Mouse (Mus musculus) midbrain, embryonic 12.5 days (tissue): ENCODE results near the gene Gnb1l. TPM values are rescaled to one million over a fixed set of nuclear protein-coding genes. Genes with fewer than 3 reads are reported as not detected.
A peak's percentile ranks its signal among the peaks of the same experiment; 100 is the strongest.

ENCODE experiments used
- ATAC-seq: fragments of 200-750 bp; cut with Nextera tagmentation; 2 replicates; pipeline ENCODE4 v1.8.0; 2017; ENCODE audit warnings: low read depth, moderate TSS enrichment, moderate library complexity; ENCODE audit not compliant: low FRiP score
- H3K27ac ChIP-seq: fragments of 300-500 bp; sonication (generic); replicated peaks from 2 replicates; pipeline ENCODE4 v1.5.1; 2016; ENCODE audit warnings: mild to moderate bottlenecking
- H3K27me3 ChIP-seq: fragments of 300-500 bp; sonication (generic); 2 replicates; pipeline ENCODE4 v1.6.1; 2016; ENCODE audit warnings: mild to moderate bottlenecking
- H3K36me3 ChIP-seq: fragments of 300-500 bp; sonication (generic); 2 replicates; pipeline ENCODE4 v1.6.1; 2016
- H3K4me1 ChIP-seq: fragments of 300-500 bp; sonication (generic); 2 replicates; pipeline ENCODE4 v1.6.1; 2016
- H3K4me2 ChIP-seq: fragments of 300-500 bp; sonication (generic); replicated peaks from 2 replicates; pipeline ENCODE4 v1.6.1; 2016; ENCODE audit warnings: mild to moderate bottlenecking, moderate library complexity
- H3K4me3 ChIP-seq: fragments of 300-500 bp; sonication (generic); 2 replicates; pipeline ENCODE4 v1.5.1; 2016; ENCODE audit warnings: mild to moderate bottlenecking
- H3K9ac ChIP-seq: fragments of 300-500 bp; sonication (generic); replicated peaks from 2 replicates; pipeline ENCODE4 v1.6.1; 2016; ENCODE audit warnings: mild to moderate bottlenecking, moderate library complexity
- H3K9me3 ChIP-seq: fragments of 300-500 bp; sonication (generic); 2 replicates; pipeline ENCODE4 v1.6.1; 2016; ENCODE audit warnings: mild to moderate bottlenecking
- WGBS: fragments of 180-500 bp; shearing (Covaris S2); methylation state at CpG from one replicate; pipeline ENCODE4 v1.1.7; 2016; 5-methylcytosine and 5-hydroxymethylcytosine counted together
- polyA plus RNA-seq: library from polyadenylated mRNA; unstranded; fragments of >200 nt; fragmentation: Nextera tagmentation; extraction: Ambion mirVana; gene quantifications from 2 replicates; pipeline ENCODE4 v1.2.1, GENCODE M21; 2016

The Gnb1l gene
- polyA plus RNA-seq, 1 experiment from 2014 or later = 11.0 TPM

DNA sequence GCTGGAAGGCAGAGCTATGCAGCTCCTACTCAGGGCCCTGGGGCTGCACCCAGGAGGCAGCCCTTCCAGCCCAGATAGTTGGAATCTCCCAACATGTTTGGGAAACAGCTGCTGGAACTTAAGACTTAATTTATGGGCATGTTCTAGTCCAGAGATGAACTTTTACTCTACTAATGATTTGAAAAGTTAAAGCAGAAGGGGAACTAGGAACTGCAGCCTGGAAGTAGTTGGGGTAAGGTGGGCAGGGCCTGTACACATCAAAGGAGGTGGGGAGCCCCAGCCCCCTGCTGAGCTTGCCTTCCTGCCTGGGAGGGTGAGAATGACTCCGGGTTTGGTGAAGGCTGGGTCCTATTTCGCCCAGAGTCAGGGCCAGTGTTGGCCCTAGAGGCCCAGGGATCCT, 56.2 kb downstream of the Gnb1l start:
- H3K4me1 ChIP-seq = no peaks in the 10 kb centered on the region
- no peaks in the 10 kb centered on the region for H3K36me3 ChIP-seq
- H3K4me2 ChIP-seq = no peak overlapping the region
- 73% methylated on average over 2 of the region's 2 CpGs for WGBS
- H3K27me3 ChIP-seq = no peaks in the 10 kb centered on the region
- no peak overlapping the region for H3K9ac ChIP-seq
- no peak overlapping the region for H3K4me3 ChIP-seq
- ATAC-seq = no peak
- no peaks in the 10 kb centered on the region for H3K9me3 ChIP-seq
- no peak overlapping the region for H3K27ac ChIP-seq

DNA sequence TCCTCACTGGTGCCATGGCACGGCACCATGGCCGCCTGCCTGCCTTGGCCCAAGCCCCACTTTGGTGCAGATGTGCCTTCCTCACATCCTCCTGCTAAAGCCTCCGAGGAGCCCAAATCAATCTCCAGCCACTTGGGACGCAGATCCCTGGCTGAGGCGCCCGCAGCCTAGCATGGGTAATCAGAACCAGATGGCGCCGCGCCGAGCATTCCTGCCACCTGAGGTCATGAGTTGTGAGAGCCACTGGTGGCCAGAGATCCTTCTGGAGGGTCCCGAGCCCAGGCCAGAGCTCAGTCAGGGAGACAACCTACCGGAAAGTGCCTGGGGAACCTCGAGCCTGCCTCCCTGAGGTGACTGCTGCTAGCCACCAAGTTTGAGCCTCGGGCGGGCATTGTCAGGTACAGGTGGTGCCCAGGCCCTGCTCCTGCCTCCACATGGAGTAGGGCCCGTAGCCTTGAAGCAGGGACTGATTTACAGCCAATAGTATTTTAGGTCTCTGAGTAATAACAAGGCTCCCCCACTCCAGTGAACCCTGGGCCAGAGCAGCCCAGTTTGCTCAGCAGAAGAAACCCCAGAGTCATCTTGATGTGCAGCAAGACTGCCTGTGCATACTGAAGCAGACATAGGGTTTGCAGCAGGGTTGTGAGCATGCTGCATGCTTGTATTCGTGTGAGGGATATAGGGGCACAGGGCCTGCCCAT, 56.9 kb downstream of the Gnb1l start:
- Histone ChIP-seq H3K27me3 (no peaks in the 10 kb centered on the region), H3K4me1 (no peaks in the 10 kb centered on the region), H3K36me3 (no peaks in the 10 kb centered on the region), H3K27ac (no peak overlapping the region), H3K9ac (no peak overlapping the region), H3K4me2 (no peak overlapping the region), H3K9me3 (no peaks in the 10 kb centered on the region), H3K4me3 (no peak overlapping the region)
- WGBS = 79% methylated on average over 17 of the region's 17 CpGs
- no peak for ATAC-seq

DNA sequence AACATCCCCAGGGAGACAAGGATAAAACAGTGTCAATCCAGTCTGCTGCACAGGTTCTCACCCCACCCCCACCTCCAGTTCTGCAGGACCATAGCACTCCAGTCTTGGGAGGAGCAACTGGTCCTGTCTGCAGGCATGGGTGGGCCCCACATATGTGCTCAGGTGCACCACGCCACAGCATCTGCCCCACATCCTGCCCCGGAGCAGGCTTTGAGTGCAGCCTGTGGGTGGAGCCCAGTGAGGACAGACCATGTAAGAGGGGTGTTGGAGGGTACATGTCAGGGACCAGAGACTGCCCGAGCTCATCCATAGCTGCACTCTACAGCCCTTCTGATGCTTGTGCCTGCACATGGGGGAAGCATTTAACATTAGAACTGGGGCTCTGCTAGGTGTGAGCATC, 57.9 kb downstream of the Gnb1l start:
- no peaks in the 10 kb centered on the region for H3K9me3 ChIP-seq
- WGBS = 87% methylated on average over 3 of the region's 3 CpGs
- no peaks in the 10 kb centered on the region for H3K4me1 ChIP-seq
- H3K36me3 ChIP-seq = no peaks in the 10 kb centered on the region
- no peak overlapping the region for H3K9ac ChIP-seq
- no peaks in the 10 kb centered on the region for H3K27me3 ChIP-seq
- ATAC-seq = no peak
- H3K27ac ChIP-seq = no peak overlapping the region
- H3K4me2 ChIP-seq = no peak overlapping the region
- no peak overlapping the region for H3K4me3 ChIP-seq

DNA sequence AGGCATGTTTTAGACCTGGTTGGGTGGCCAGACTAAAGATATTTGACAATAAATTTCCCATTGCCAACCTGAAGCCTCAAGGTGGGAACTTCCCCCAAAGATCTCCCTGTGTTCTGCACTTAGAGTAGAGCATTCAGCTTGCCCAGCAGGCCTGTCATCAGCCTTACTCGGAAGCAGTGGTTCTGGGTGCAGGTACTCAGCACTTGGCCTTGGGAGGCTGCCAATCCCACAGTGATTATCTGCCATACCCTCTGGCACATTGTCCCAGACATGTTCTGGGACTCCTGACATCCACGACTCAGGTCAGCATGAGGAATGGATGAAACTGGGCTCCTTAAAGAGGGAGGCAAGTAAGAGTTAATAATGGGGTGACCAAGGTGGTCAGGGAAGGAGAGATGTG, 66.0 kb downstream of the Gnb1l start:
- H3K36me3 ChIP-seq = no peaks in the 10 kb centered on the region
- no peaks in the 10 kb centered on the region for H3K4me1 ChIP-seq
- no peaks in the 10 kb centered on the region for H3K9me3 ChIP-seq
- no peak for ATAC-seq
- no peak overlapping the region for H3K9ac ChIP-seq
- no peak overlapping the region for H3K4me3 ChIP-seq
- H3K27ac ChIP-seq = no peak overlapping the region
- no peak overlapping the region for H3K4me2 ChIP-seq
- no peaks in the 10 kb centered on the region for H3K27me3 ChIP-seq
- WGBS = 90% methylated on average over 2 of the region's 2 CpGs

DNA sequence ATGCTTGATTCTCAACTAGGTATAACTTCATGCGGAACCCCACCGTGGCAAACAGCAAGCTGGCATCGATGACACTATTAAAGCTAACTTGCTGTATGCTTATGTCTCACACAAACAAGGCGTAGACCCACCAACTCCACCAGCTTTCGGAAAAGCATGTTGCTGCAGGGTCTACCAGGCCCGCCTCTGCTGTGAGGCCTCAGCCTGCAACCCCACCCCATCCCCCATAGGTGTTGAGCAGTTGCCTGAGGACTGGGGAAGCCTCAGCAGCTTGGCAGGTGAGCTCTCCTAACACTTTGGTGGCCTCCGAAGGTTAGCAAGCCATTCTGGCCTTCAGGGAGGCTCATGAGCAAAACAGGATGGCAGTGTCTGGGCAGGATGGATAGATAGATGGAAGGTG, 70.1 kb downstream of the Gnb1l start:
- Histone ChIP-seq H3K27ac (no peak overlapping the region), H3K9me3 (no peaks in the 10 kb centered on the region), H3K4me3 (no peak overlapping the region), H3K27me3 (no peaks in the 10 kb centered on the region), H3K4me1 (no peaks in the 10 kb centered on the region), H3K9ac (no peak overlapping the region), H3K4me2 (no peak overlapping the region), H3K36me3 (no peaks in the 10 kb centered on the region)
- ATAC-seq = no peak
- WGBS = 79% methylated on average over 7 of the region's 7 CpGs

DNA sequence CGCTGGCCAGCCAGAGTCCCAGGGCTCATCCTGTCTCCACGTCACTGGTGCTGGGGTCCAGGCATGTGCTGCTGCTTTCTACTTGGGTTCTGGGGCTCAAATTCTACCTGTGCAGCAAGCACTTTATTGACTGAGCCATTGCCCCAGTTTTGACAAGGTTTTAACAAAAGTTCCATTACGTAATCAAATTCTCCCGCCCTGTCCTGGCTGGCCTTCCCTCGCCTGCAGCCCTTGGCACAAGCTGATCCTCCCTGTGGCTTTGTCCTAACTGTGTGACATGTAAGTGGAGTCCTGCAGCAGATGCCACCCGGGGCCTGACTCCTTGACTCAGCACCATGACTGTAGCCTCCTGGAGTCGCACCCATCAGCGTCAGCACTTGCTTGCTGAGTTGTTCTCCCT, 75.7 kb downstream of the Gnb1l start:
- Histone ChIP-seq H3K27me3 (peaks cover 16% of the 10 kb centered on the region), H3K4me1 (no peaks in the 10 kb centered on the region), H3K4me2 (no peak overlapping the region), H3K9ac (no peak overlapping the region), H3K36me3 (no peaks in the 10 kb centered on the region), H3K27ac (no peak overlapping the region), H3K9me3 (no peaks in the 10 kb centered on the region), H3K4me3 (no peak overlapping the region)
- ATAC-seq = no peak
- 76% methylated on average over 8 of the region's 8 CpGs for WGBS

DNA sequence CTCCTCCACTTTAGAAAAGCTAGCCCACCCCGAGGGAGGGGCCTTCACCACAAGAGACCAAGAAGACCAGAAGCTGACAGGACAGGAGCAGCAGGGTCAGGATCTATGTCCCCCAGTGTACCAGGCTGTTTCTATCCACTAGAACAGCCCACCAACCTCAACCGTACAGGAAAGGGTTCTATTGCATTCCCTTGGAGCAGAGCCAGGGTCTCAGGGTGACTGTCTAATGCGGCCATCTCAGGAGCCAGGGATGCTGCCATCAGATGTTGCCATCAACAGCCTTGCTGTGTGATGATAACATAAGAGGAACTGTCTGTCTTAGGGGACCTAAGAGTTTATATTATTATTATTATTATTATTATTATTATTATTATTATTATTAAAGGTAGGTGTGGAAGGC, 78.6 kb downstream of the Gnb1l start:
- H3K9ac ChIP-seq = no peak overlapping the region
- no peaks in the 10 kb centered on the region for H3K9me3 ChIP-seq
- no peak overlapping the region for H3K4me2 ChIP-seq
- WGBS = 49% methylated on average over 3 of the region's 3 CpGs
- H3K4me3 ChIP-seq = no peak overlapping the region
- no peaks in the 10 kb centered on the region for H3K36me3 ChIP-seq
- peaks cover 44% of the 10 kb centered on the region for H3K27me3 ChIP-seq
- H3K4me1 ChIP-seq = peaks cover 10% of the 10 kb centered on the region
- ATAC-seq = no peak
- no peak overlapping the region for H3K27ac ChIP-seq

DNA sequence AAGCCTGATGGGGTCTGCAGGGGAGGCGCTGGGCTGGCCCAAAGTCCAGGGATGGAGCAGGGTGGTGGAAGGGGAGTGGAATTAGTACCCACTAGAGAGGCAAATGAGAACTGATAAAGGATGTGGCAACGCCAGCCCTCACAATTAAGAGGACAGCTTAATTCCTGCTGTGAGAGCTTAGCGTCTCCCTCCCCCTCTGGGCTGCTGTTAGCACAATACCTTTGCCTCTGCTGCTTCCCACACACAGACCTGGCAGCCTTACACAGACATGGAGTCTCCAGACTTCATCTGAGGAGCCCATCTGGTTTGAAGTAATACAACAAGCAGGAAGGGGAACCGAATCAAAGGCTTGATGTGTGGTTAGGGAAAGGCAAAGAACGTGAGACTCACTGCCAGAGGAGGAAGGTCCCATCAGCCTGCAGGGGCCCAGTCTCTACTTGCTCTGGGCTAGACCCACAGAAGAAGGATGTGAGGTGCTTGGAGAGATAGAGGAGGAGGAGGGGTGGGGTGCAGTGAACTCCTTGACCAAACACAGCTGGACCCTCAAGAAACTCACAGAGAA, 79.2 kb downstream of the Gnb1l start:
- no peak for ATAC-seq
- Histone ChIP-seq H3K9ac (no peak overlapping the region), H3K27ac (no peak overlapping the region), H3K36me3 (no peaks in the 10 kb centered on the region), H3K9me3 (no peaks in the 10 kb centered on the region), H3K4me3 (no peak overlapping the region), H3K27me3 (peaks cover 50% of the 10 kb centered on the region), H3K4me1 (peaks cover 14% of the 10 kb centered on the region), H3K4me2 (no peak overlapping the region)
- 8% methylated on average over 5 of the region's 5 CpGs for WGBS

DNA sequence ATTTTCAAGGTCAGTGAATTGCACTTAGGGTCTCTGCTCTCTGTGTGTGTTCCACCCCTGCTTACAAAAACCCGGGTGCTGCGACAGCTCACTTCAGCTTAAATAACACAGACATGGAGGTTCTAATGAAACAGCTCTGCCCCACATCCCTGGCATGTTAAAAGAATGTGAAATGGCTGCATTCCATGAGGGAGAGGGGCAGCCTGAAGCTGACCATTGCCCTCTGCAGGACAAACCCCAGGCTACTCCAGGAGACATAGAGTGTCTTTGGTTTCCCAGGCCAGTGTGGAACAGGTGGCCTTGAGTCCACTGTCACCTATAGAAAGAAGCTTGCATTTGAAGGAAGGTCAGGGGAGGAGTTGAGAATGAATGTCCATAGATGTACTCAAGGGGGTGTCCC, 81.9 kb downstream of the Gnb1l start:
- Histone ChIP-seq H3K27ac (no peak overlapping the region), H3K4me3 (no peak overlapping the region), H3K4me2 (no peak overlapping the region), H3K9ac (no peak overlapping the region), H3K4me1 (peaks cover 14% of the 10 kb centered on the region), H3K9me3 (no peaks in the 10 kb centered on the region), H3K27me3 (peaks cover 78% of the 10 kb centered on the region), H3K36me3 (no peaks in the 10 kb centered on the region)
- 11% methylated on average over 2 of the region's 2 CpGs for WGBS
- ATAC-seq = no peak

DNA sequence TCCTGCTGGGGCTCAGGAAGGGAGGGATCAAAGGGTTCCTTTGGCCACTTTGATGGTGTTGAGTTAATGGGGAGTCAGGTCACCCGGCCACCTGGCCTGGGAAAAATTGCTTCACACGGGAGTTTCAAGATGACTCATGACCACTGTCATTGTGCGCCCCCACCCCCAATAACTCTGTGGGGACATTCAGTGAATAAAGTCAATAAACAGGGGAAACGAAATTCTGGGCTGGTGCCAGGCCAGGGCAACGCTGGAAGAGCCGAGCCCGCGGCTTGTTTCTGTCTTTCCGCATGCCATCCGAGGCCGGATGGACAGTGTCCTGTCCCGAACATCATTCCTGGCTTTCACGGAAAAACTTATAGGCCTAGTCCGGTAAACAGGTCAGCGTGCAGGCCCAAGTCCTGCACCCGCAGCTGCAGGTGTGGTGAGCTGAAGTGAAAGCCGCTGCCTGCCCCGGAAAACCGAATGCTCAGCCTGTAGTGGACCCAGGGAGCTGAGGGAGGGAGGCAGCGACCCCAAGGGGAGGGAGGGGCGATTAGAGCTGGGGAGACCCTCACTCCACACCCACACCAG, 82.6 kb downstream of the Gnb1l start:
- Histone ChIP-seq H3K4me3 (peak overlapping the region; percentile 39), H3K27ac (no peak overlapping the region), H3K9ac (no peak overlapping the region), H3K9me3 (no peaks in the 10 kb centered on the region), H3K4me2 (peak overlapping the region; percentile 49), H3K36me3 (no peaks in the 10 kb centered on the region), H3K27me3 (peaks cover 85% of the 10 kb centered on the region), H3K4me1 (peaks cover 19% of the 10 kb centered on the region)
- WGBS = 3% methylated on average over 21 of the region's 21 CpGs
- no peak for ATAC-seq

DNA sequence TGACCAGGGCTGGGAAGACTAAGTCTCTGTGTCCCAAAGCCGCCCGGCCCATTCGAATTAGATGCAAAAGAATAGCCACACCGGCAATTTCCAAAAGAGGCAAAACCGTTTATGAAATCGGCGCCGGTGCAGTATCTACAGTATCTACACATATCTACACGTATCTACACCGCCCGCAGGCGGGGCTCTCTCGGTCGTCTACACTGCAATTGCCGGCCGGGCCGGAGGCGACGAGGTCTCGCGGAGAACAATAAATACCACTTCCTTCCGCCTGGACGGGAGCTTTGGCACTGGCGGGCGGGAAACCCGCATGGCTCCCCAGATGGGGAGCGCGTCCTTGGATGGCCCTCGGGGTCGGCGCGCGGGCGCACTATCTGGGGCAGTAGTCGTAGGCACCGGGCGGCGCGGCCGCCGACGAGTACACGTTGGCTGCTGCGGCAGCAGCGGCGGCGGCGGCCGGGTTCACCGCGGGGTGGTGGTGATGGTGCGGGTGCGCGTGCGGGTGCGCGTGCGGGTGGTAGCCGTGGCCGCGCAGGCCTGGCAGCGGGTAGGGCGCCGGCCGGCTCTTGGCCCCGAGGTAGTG, 83.2 kb downstream of the Gnb1l start:
- peak overlapping the region; percentile 49 for H3K4me2 ChIP-seq
- H3K36me3 ChIP-seq = no peaks in the 10 kb centered on the region
- no peak overlapping the region for H3K27ac ChIP-seq
- H3K4me1 ChIP-seq = peaks cover 25% of the 10 kb centered on the region
- H3K9ac ChIP-seq = no peak overlapping the region
- H3K4me3 ChIP-seq = peak overlapping the region; percentile 39
- WGBS = under 1% methylated on average over 66 of the region's 66 CpGs
- H3K9me3 ChIP-seq = no peaks in the 10 kb centered on the region
- H3K27me3 ChIP-seq = peaks cover 91% of the 10 kb centered on the region
- ATAC-seq = 0 out of 2 replicates have a peak, but pooled peaks have one; percentile 13

DNA sequence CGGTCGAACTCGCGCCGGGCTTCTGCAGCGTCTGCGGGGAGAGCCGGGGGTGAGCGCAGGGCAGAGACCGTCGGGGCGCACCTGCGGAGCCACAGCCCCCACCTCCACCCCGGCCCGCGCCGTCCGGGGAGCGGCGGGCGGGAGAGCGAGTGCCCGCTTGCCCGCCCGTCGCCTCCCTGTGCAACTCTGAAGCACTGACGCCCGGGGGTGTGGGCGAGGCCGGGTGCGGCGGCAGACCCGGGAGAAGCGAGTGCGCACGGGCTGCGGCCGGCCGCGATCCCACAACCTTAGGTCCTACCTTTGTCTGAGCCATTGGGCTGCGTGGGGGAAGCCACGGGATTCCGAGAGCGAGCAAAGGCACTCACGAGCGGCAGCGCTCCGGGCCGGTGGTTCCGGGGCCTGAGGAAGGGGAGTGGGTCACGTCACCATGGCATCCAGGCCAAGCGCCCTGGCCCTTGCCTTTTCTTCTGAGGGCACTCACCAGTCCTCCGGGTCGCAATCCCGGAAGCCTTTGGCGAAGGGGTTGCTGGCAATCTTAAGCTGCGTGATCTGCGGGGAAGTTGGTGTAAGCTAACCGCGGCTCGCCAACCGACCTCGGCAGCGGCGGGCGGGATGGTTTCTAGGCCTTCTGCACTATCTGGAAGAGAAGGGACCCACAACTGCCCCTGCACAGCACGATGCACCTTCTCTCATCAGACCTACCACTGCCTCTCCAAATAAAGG, 84.1 kb downstream of the Gnb1l start:
- peaks cover 96% of the 10 kb centered on the region for H3K27me3 ChIP-seq
- no peak overlapping the region for H3K9ac ChIP-seq
- peak overlapping the region; percentile 49 for H3K4me2 ChIP-seq
- H3K4me3 ChIP-seq = peak overlapping the region; percentile 39
- no peaks in the 10 kb centered on the region for H3K9me3 ChIP-seq
- H3K4me1 ChIP-seq = peaks cover 26% of the 10 kb centered on the region
- no peak for ATAC-seq
- WGBS = under 1% methylated on average over 66 of the region's 67 CpGs
- H3K27ac ChIP-seq = no peak overlapping the region
- H3K36me3 ChIP-seq = no peaks in the 10 kb centered on the region
